Mouse (Mus musculus): ENCODE data around the gene Adamts6. TPM values are rescaled to one million over a fixed set of nuclear protein-coding genes. Genes with fewer than 3 reads are reported as not detected.

The Adamts6 gene
- polyA plus RNA-seq (2014; fragmentation: Illumina TruSeq; extraction: RNeasy Lipid Tissue Mini Kit (QIAGEN cat#74804); ENCODE audit: low read depth, low replicate concordance): 1.6 TPM

DNA sequence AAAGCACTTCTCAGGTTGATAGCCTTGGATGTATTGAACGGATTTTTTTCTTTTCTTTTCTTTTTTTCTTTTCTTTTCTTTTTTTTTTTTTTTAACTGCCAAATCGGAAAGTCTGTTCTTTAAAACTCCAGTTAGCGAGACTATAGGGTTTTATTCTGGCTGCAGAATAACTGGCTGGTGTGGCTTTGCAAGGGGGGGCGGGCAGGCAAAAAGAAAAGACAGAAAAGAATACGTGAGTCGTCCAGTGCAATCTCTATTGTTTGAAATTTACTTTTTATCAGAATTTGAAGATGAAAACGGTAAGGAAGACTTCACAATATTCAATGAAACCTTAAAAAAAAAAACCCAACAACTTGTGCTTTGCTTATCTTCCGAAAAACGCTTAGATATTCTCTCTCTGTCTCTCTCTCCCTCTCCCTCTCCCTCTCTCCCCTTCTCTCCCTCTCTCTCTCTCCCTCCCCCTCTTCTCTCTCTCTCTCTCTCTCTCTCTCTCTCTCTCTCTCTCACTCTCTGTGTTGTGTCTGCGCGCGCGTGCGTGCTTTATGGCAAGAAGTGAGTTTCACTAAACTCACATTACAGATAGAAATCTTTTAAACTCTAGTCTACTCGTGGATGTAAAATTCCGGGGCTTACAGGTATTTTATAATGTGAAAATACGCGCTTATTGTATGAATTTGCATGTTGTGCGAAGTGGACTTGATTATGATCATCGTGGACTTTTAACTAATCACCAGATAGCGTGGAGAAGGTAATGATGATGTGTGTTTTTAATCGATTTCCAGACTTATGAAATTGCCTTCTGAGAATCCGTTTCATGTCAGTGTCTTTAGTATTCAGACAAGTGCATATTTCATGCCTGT lies at the start of gene Adamts6:
Gene Adamts6 (plus strand): TSS at position 470 of the 860 bp plus-strand sequence.

Other genes with a start within 250 kb of the Adamts6 start
- gene Nln, start 178.2 kb upstream of the Adamts6 start, polyA plus RNA-seq (2014; fragmentation: Illumina TruSeq; extraction: RNeasy Lipid Tissue Mini Kit (QIAGEN cat#74804); ENCODE audit: low read depth, low replicate concordance): 8.2 TPM
- gene Sgtb, start 178.1 kb upstream of the Adamts6 start, polyA plus RNA-seq (2014; fragmentation: Illumina TruSeq; extraction: RNeasy Lipid Tissue Mini Kit (QIAGEN cat#74804); ENCODE audit: low read depth, low replicate concordance): 1.1 TPM
- gene Trappc13, start 109.4 kb upstream of the Adamts6 start, polyA plus RNA-seq (2014; fragmentation: Illumina TruSeq; extraction: RNeasy Lipid Tissue Mini Kit (QIAGEN cat#74804); ENCODE audit: low read depth, low replicate concordance): 30.5 TPM
- gene Trim23, start 109.0 kb upstream of the Adamts6 start, polyA plus RNA-seq (2014; fragmentation: Illumina TruSeq; extraction: RNeasy Lipid Tissue Mini Kit (QIAGEN cat#74804); ENCODE audit: low read depth, low replicate concordance): 21.4 TPM
- not detected for gene Cenpk, start 59.2 kb upstream of the Adamts6 start, polyA plus RNA-seq (2014; fragmentation: Illumina TruSeq; extraction: RNeasy Lipid Tissue Mini Kit (QIAGEN cat#74804); ENCODE audit: low read depth, low replicate concordance)
- 4.5 TPM for gene Ppwd1, start 59.0 kb upstream of the Adamts6 start, polyA plus RNA-seq (2014; fragmentation: Illumina TruSeq; extraction: RNeasy Lipid Tissue Mini Kit (QIAGEN cat#74804); ENCODE audit: low read depth, low replicate concordance)

All from heart, adult 10 weeks (tissue).